Mouse (Mus musculus): ENCODE data around the gene Usp2. TPM values are rescaled to one million over a fixed set of nuclear protein-coding genes. Genes with fewer than 3 reads are reported as not detected.

The Usp2 gene
- polyA plus RNA-seq, 1 experiment from 2014 or later: 10.5 TPM

DNA sequence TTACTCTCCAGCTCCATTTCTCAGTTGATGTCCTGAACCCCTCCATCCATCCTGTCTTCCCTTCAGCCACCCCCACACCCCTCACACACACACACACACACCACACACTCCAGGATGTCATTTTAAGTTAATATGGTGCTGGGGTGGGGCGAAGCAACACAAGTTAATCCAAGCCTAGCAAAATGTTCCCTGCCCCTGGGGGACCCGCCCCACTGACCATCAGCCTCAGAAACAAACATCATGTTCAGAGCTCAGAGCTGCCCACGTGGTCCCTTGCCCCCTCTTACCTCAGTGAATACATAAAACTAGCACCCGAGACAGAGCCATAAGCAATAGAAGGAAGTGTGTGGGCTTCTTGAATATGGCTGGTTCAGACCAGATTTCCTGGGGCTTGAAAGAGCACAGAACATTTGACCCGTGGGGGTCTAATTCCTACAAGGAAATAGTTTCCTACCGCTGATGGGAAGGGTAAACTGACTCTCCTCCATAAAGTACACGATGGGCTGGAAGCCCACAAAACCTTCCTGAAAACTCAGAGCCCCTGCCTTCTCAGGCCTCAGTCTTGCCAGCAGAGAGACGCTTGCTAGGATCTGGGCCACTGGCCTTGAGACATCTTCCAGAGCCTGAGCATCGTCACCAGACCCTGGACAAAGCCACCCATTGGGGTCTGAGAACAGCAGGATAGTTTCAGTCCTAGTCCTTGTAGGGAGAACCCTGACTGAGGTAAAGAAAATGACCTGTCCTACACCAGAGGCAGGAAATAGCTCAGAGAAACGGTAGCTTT is 13.4 kb downstream of the Usp2 start:
- ATAC-seq (ENCODE audit: borderline replicate concordance, extremely low read depth, low FRiP score, low TSS enrichment): no peak
- H3K27ac ChIP-seq: no peak overlapping the region
- no peaks in the 10 kb centered on the region for H3K9me3 ChIP-seq
- no peak overlapping the region for H3K4me3 ChIP-seq
- H3K4me2 ChIP-seq: no peak overlapping the region
- no peak overlapping the region for H3K9ac ChIP-seq
- peaks cover 30% of the 10 kb centered on the region for H3K4me1 ChIP-seq
- 57% methylated on average over 10 of the region's 10 CpGs for WGBS
- no peaks in the 10 kb centered on the region for H3K36me3 ChIP-seq
- H3K27me3 ChIP-seq: peaks cover 24% of the 10 kb centered on the region

DNA sequence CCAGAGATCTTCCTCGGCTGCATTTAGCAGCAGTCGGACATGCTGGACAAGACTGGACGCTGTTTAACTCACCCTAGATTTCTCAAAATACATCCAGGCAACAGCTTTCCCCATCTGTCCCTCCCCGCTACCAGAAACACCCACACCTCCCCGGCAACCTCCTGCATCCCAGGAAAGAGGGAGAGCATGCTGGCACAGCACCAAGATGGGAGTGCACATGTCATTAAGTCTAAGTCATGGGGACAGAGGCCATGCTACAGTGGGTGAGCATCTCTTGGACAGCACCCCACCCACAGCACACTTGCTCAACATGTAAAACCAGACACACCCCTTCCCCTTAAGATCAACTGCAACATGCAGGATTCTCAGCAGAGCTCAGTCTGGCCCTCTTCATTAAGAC is 14.1 kb downstream of the Usp2 start:
- H3K9me3 ChIP-seq: no peaks in the 10 kb centered on the region
- no peak overlapping the region for H3K4me3 ChIP-seq
- no peak overlapping the region for H3K4me2 ChIP-seq
- ATAC-seq (ENCODE audit: borderline replicate concordance, extremely low read depth, low FRiP score, low TSS enrichment): no peak
- no peak overlapping the region for H3K9ac ChIP-seq
- 43% methylated on average over 5 of the region's 5 CpGs for WGBS
- peaks cover 35% of the 10 kb centered on the region for H3K4me1 ChIP-seq
- no peaks in the 10 kb centered on the region for H3K36me3 ChIP-seq
- H3K27ac ChIP-seq: no peak overlapping the region
- H3K27me3 ChIP-seq: peaks cover 31% of the 10 kb centered on the region

DNA sequence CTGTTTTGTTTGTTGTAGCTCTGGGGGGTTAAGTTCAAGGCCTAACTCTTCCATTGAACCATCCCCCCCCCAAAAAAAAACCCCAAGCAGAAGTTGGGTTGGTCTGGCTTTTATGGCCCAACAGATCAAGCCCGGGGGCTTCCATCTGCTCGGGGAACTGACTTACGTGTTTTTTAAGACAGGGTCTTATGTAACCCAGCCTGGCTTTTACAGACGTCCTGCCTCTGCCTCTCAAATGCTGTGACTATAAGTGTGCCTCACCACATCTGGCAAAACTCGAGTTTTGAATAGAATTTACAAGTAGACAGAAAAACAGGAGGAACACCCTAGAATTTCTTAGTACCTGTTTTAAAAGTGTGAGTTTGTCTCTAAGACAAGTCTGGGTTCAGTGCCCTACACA is 14.8 kb downstream of the Usp2 start:
- Histone ChIP-seq H3K27ac (no peak overlapping the region), H3K36me3 (no peaks in the 10 kb centered on the region), H3K4me2 (no peak overlapping the region), H3K4me3 (no peak overlapping the region), H3K9me3 (no peaks in the 10 kb centered on the region), H3K27me3 (peaks cover 33% of the 10 kb centered on the region), H3K4me1 (peaks cover 35% of the 10 kb centered on the region), H3K9ac (no peak overlapping the region)
- 71% methylated on average over 5 of the region's 5 CpGs for WGBS
- no peak for ATAC-seq (ENCODE audit: borderline replicate concordance, extremely low read depth, low FRiP score, low TSS enrichment)

DNA sequence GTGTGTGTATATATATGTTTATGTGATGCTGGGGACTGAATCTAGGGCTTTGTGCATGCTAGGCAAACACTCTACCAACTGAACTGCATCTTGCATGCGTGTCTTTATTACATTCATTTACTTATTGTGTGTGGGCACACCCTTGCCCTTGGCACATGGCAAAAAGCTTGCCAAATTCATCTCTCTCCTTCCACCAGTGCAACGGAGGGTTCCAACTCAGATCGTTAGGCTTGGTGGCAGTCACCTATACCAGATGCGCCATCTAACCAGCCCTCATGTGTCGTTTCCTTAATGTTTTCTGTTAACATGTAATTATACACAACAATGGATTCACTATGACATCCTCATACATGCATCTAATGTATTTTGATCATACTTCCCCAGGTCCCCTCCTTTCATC is 15.4 kb downstream of the Usp2 start:
- Histone ChIP-seq H3K27me3 (peaks cover 37% of the 10 kb centered on the region), H3K4me2 (no peak overlapping the region), H3K36me3 (no peaks in the 10 kb centered on the region), H3K9me3 (no peaks in the 10 kb centered on the region), H3K4me3 (no peak overlapping the region), H3K9ac (no peak overlapping the region), H3K27ac (no peak overlapping the region), H3K4me1 (peaks cover 42% of the 10 kb centered on the region)
- 90% methylated on average over 5 of the region's 5 CpGs for WGBS
- ATAC-seq (ENCODE audit: borderline replicate concordance, extremely low read depth, low FRiP score, low TSS enrichment): no peak

DNA sequence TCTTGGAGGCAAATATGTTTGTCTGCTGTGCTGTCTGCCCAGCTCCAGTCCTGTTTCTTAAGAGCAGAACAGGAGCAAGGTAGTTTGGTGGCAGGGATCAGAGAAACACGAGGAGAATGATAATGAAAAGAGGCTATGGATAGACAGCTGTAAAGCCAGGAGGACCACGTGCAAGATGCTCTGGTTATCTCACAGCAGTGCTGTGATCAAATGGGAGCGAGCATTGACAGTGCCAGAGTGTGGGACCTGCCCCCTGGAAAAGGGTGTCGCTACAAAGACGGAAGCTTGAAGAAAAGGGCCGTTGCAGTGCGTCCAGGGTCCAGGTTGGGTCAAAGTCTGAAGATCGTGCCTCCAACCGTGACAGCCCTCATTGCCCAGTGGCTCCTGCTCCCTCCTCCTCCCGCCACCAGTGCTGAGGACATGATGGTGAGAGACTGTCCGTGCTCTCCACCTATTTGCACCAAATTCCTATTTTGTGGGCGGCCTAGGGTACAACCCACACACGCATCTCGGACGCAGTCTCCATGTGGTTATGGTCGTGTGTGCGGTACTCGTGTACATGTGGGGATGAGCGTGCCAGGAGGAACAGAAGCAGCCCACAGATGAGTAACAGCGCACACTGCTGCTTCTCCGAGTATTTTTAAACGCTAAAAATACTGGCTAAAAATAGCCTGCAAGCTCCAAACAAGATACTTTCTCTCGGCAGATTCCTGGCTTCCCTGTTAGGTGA is 16.7 kb downstream of the Usp2 start:
- Histone ChIP-seq H3K4me3 (peak overlapping the region; percentile 55), H3K9me3 (no peaks in the 10 kb centered on the region), H3K36me3 (no peaks in the 10 kb centered on the region), H3K9ac (no peak overlapping the region), H3K27ac (no peak overlapping the region; the same call in 1 of the 2 replicates), H3K4me1 (peaks cover 51% of the 10 kb centered on the region), H3K4me2 (peak overlapping the region; percentile 99), H3K27me3 (peaks cover 37% of the 10 kb centered on the region)
- WGBS: 6% methylated on average over 23 of the region's 23 CpGs
- ATAC-seq (ENCODE audit: borderline replicate concordance, extremely low read depth, low FRiP score, low TSS enrichment): no peak

DNA sequence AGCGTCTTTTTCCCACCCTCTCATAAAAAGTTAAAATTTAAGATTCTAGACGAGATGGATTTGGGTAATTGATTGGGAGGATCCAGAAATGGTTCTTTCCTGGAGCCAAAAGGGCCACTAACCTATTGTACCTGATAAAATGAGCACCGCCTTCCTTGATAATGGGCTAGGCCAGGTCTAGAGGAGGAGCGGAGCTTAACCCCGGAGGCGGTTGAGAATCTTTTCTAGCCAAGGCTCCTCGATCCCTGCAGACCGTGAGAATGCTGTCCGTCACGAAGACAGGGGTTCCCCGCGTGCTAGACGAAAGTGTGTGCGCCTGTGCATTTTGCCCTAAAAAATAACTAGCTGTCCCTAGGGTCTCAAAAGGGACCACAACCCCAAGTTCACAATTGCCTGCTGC is 17.4 kb downstream of the Usp2 start:
- H3K9me3 ChIP-seq: no peaks in the 10 kb centered on the region
- WGBS: under 1% methylated on average over 14 of the region's 14 CpGs
- no peaks in the 10 kb centered on the region for H3K36me3 ChIP-seq
- no peak overlapping the region for H3K27ac ChIP-seq
- no peak for ATAC-seq (ENCODE audit: borderline replicate concordance, extremely low read depth, low FRiP score, low TSS enrichment)
- H3K4me1 ChIP-seq: peaks cover 50% of the 10 kb centered on the region
- peaks cover 37% of the 10 kb centered on the region for H3K27me3 ChIP-seq
- peak overlapping the region; percentile 55 for H3K4me3 ChIP-seq
- peak overlapping the region; percentile 99 for H3K4me2 ChIP-seq
- peak overlapping the region; percentile 64; the same call in 1 of the 2 replicates for H3K9ac ChIP-seq

DNA sequence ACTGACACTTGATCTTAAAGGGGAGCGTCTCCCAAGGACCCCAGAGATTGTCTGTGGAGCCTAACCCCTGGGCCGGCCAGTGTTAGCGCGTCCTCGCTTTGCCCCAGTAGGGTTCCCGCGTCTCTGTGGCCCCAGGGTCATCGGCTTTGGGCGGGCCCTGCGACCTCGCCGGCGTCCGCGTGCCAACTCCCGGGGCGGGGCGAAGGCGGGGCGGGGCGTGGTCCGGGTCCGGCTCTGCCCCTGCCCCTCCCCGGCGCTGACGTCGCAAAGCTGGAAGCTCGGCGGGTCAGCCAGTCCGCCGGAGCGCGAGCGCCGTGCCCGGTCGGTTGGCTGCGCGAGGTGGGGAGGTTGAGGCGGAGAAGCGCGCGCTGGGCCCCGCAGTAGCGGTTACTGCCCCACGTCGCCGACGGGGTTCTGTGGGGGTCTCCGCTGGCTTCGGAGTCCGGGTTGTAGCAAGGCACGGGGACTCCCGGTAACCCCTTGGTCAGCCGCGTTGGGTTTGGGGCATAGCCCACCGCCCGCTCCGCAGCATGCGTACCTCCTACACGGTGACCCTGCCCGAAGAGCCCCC is 17.9 kb downstream of the Usp2 start:
- WGBS: under 1% methylated on average over 59 of the region's 62 CpGs
- Histone ChIP-seq H3K27me3 (peaks cover 37% of the 10 kb centered on the region), H3K36me3 (no peaks in the 10 kb centered on the region), H3K4me1 (peaks cover 49% of the 10 kb centered on the region), H3K27ac (no peak overlapping the region), H3K9me3 (no peaks in the 10 kb centered on the region), H3K4me2 (peak overlapping the region; percentile 99), H3K4me3 (peak overlapping the region; percentile 55), H3K9ac (peak overlapping the region; percentile 64)
- ATAC-seq (ENCODE audit: borderline replicate concordance, extremely low read depth, low FRiP score, low TSS enrichment): peak; percentile 83

DNA sequence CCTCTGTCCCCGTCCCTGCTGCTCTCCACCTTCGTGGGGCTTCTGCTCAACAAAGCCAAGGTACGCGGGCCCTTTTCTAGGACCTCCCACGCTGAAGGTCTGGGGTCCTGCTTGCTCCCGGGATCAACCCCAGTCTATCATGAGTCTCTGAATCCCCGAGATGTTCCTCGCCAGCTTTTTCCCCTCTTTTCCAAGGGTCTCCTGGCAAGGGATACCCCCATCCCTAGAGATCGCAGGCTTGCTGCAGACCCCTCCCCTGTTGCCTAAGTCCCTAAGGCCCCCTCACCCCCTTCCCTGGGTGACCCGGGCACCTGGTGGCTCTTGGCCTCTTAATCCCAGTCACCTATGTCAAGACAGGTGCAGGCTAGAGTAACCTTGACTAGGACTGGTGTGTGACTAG is 18.5 kb downstream of the Usp2 start:
- 2% methylated on average over 10 of the region's 10 CpGs for WGBS
- Histone ChIP-seq H3K27me3 (peaks cover 37% of the 10 kb centered on the region), H3K9ac (peak overlapping the region; percentile 64), H3K27ac (no peak overlapping the region), H3K9me3 (no peaks in the 10 kb centered on the region), H3K4me1 (peaks cover 49% of the 10 kb centered on the region), H3K36me3 (no peaks in the 10 kb centered on the region), H3K4me2 (peak overlapping the region; percentile 99), H3K4me3 (peak overlapping the region; percentile 55)
- ATAC-seq (ENCODE audit: borderline replicate concordance, extremely low read depth, low FRiP score, low TSS enrichment): no peak

DNA sequence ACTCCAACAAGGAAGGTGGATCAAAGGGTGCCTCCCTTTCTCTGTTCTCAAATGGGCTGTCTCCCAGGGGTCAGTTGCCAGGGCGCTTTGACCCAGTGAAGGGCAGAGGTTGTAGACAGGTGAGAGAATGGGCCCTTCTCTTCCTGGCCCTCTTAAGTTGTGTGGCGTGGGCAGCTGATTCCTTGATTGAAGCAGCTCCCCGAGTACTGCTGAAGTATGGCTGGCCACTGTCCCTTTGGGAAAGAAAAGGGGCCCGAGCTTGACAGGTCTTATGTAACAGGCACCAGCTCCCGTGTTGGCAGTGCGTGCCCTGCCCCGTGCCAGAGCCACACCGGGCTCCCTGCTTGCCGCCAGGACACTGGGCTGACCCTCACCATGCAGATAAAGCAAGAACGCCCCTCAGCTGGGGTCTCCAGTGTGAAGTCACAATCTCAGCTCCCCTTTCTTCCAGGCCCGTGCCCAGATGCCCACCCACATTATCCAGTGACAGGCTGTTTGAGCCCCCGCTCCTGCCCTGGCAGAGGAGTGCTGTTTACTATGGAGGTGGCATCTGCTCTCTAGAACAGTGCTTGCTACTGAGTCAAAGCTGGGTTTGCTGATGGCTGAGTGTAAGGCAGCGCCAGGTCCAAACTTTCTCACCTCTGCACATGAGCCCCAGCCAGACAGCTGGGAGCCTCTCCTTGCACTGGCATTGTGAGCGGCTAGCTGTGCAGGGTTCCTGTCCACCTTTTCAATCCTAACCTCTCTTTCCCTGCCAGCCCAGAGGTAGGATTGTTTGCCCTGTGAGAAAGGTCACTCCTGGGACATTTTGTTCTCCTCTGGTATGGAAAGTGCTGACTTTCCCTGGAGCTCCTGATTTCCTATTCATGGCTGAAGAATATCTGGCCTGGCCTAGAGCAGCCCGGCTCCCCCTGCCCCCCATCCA is 19.2 kb downstream of the Usp2 start:
- Histone ChIP-seq H3K36me3 (no peaks in the 10 kb centered on the region), H3K4me1 (peaks cover 49% of the 10 kb centered on the region), H3K9me3 (no peaks in the 10 kb centered on the region), H3K4me2 (peak overlapping the region; percentile 99), H3K4me3 (peak overlapping the region; percentile 55; the same call in 1 of the 2 replicates), H3K27me3 (peaks cover 37% of the 10 kb centered on the region), H3K9ac (0 out of 2 replicates have a peak overlapping the region, but pooled peaks have one; percentile 14), H3K27ac (no peak overlapping the region)
- WGBS: 60% methylated on average over 15 of the region's 15 CpGs
- ATAC-seq (ENCODE audit: borderline replicate concordance, extremely low read depth, low FRiP score, low TSS enrichment): no peak

DNA sequence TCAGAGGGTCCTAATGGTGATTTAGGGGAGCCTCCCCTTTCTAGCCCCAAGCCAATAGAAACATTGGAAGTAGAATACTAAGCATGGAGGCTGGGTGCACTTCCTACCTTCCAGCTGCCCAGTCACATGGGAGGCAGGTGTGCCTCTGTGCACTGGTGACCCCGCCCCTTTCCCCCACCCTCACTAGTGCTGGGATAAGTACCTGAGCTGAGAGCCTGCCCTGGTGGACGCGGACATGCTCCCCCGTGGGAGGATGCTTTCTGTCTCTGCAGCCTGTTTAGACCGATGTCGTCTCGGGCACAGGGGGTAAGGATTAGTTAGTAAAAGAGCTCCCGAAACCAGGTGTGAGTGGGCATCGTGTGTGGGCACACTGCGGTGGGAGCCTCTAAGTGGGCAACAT is 20.1 kb downstream of the Usp2 start:
- Histone ChIP-seq H3K4me3 (no peak overlapping the region), H3K9ac (no peak overlapping the region), H3K27ac (no peak overlapping the region), H3K9me3 (no peaks in the 10 kb centered on the region), H3K4me1 (peaks cover 49% of the 10 kb centered on the region), H3K4me2 (no peak overlapping the region), H3K27me3 (peaks cover 37% of the 10 kb centered on the region), H3K36me3 (no peaks in the 10 kb centered on the region)
- 42% methylated on average over 10 of the region's 10 CpGs for WGBS
- ATAC-seq (ENCODE audit: borderline replicate concordance, extremely low read depth, low FRiP score, low TSS enrichment): no peak

DNA sequence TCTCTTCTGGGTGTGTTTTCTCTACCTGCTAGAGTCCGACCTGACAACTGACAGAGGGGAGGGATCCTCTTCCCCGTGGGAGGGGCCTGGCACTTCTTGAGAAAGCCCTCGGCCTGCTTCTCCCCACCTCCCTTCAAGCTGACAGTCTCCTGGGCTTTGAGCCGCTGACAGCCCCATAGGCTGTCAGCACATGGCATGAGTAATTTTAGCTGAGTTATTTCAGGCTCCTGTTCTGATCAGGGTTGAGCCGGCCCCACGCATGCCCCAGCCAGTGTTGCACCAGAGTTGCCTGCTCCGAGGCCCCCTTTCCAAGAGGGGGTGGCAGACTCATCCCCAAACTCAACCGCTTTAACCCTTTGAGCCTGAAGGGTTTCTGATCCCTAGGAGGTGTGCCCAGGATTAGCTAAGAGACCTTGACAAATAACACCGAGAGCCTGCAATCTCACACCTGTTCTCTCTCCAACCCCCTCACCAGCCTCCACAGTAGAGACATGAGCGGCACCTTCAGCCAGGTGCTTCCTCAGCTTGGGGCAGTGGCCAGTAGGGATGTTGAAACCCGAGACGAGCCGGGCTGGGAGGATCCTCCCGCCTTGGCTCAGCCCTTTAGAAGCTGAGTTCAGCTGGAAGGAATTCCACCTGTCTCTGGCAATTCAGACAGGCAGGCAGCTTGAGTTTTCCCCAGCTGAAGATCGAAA is 21.1 kb downstream of the Usp2 start:
- Histone ChIP-seq H3K9me3 (no peaks in the 10 kb centered on the region), H3K4me1 (peaks cover 49% of the 10 kb centered on the region), H3K4me2 (peak overlapping the region; percentile 5; the same call in 1 of the 2 replicates), H3K27me3 (peaks cover 30% of the 10 kb centered on the region), H3K36me3 (no peaks in the 10 kb centered on the region), H3K4me3 (no peak overlapping the region), H3K9ac (no peak overlapping the region; the same call in 1 of the 2 replicates), H3K27ac (no peak overlapping the region)
- no peak for ATAC-seq (ENCODE audit: borderline replicate concordance, extremely low read depth, low FRiP score, low TSS enrichment)
- WGBS: 6% methylated on average over 15 of the region's 15 CpGs

Measured in lung, embryonic 15.5 days (tissue).